Mouse (Mus musculus) lung, postnatal 4 days (tissue): ENCODE measurements around the gene Gm11938.
"Not testable (repeated sequence)": the region's sequence is repeated elsewhere in the genome, so short reads cannot be mapped to it uniquely, and the experiment has no call there.

Experiments used
- DNase-seq, 2 experiments: peaks; one replicate each; pipeline ENCODE4 v3.0.0; 2021

The Gm11938 gene

DNA sequence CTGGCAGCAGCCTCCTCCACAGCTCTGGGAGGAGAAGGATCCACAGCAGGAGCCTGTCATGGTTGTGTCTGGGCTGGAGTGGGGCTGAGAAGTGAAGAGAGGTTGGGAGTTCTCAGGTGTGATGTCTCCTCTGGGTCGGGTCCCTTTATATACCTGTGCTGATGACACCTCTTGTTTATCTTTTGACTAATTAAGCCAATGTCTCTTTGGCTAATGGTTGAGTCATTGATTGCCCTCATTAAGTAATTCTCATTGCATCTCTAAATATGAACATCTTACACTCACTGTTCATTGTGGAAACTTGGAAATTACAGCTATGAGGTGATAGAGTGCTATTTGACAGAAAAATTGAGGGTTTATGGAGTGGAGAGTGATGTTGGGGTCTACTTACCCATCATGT, at the start of gene Gm11938:
Gene Gm11938, minus strand, starts transcription at position 101 of the 400 bp plus-strand sequence.
- DNase-seq, result not testable (repeated sequence)

DNA sequence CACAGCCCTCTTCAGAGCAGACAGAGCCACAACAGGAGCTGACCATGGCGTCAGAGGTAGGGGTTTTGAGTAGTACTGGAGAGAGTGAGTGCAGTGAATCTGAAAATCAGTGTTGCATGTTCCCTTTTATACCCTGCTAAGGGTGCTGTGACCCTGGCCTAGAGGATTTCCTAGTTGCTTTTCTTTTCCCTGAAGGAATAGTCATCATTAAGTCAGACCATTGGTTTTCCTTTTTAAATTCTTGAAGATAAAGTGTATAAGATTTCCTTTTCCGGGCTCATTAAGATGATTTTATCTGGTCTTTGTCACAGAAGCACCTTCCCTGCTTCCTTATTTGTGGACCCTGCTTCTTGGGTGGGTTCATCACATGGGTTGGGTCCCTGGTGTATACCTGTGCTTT, 47.0 kb upstream of the Gm11938 start, which contains the start of gene Gm11555:
Gene Gm11555, minus strand, starts transcription at position 101 of the 400 bp plus-strand sequence.
- no peak for DNase-seq

DNA sequence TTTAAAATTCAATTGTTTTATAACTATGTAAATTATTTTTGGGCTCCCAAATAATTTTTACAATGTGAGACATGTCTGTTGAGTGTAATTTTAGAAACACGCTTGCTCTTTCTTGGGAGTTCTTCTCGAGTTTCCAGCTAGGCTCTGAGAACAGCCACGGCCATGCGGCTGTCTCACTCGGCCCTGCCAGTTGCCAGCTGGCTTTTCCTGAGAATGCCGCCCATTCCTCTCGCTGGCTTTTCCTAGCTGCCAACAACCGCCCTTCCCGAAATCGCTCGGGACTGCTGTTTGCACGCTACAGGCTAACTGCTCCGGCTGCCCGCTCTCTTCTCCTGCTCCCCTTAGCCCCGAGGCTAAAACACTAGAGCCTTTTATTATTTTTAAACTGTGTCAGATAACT, 43.3 kb upstream of the Gm11938 start:
- no peak for DNase-seq

DNA sequence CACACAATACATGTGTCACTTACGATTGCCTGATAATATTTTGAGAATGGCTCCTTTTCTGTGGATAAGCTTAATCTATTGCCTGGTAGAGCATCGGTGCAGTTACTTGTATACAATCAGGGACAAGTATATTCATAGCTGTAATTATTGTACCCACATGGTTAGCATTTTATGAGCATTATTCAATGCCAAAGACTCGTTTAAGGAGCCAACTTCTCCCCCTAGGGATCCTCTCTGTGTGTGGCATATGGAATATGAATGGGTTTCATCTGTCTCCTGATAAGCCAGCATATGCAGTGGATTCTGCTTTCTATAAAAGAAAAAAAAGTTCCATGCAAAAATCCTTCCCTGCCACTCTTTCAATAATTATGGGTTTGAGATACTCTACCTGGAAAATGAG, 41.2 kb upstream of the Gm11938 start:
- DNase-seq, result no peak

DNA sequence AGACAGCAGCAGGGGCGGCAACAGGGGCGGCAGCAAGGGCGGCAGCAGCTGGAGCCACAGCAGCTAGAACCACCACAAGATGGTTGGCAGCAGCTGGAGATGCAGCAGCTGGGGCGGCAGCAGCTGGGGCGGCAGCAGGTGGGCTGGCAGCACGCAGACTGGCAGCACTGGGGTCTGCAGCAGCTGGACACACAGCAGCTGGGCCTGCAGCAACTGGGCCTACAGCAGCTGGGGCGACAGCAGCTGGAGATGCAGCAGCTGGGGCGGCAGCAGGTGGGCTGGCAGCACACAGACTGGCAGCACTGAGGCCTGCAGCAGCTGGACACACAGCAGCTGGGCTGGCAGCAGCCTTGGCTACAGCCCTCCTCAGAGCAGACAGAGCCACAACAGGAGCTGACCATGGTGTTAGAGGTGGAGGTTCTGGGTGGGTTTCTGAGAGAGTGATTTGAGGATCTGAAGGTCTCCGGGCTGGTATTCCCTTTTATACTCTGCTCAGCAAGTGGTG, 40.6 kb upstream of the Gm11938 start, which contains the start of gene Krtap4-7:
Gene Krtap4-7, minus strand, starts transcription at position 455 of the 505 bp plus-strand sequence.
- not testable (repeated sequence) for DNase-seq

DNA sequence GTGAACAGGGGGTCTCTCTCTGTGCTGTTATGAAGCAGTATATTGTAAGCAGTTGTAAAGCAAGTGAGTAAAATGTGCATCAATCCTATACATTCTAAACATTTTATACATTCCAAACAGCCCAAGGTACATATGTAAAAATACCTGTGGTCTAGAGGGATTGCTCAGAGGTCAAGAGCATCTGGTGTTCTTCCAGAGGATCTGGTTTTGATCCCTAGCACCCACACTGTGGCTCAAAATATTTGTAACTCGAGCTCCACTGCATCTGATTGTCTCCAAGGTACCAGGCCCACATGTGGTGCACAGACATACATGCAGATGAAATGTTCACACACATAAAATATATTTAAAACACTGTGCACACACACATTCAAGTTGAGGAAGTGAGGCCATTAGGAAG, 37.8 kb upstream of the Gm11938 start:
- DNase-seq, result no peak

DNA sequence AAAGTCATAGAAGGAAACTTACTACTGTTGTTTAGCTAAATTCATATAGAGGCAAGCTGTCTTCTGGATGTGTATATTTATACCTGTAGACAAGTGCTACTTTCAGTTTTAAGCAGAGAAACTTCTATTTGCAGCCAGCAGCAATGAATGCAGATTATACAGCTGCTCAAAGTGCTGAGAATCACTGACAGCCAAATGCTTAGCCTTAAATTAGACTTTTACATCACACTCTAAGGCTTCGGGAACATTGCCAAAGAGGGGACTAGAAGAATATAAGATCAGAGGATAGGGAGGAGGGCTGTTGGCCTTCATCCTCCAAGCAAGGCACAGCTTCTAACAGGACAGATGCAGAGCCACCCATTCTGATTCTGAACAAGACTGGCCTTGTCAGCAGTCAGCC, 34.0 kb upstream of the Gm11938 start:
- DNase-seq, result no peak

DNA sequence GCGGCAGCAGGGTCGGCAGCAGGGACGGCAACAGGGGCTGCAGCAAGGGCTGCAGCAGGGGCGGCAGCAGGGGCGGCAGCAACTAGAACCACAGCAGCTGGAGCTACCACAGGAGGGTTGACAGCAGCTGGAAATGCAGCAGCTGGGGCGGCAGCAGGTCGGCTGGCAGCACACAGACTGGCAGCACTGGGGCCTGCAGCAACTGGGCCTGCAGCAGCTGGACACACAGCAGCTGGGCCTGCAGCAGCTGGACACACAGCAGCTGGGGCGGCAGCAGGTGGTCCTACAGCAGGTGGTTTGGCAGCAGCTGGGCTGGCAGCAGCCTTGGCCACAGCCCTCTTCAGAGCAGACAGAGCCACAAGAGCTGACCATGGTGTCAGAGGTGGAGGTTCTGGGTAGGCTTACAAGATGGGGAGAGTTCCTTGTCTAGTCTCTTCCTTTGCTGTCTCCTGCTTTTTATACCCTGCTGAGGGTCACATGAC, 31.6 kb upstream of the Gm11938 start, which contains the start of gene Krtap4-2:
Gene Krtap4-2, minus strand, starts transcription at position 432 of the 482 bp plus-strand sequence.
- no peak for DNase-seq

DNA sequence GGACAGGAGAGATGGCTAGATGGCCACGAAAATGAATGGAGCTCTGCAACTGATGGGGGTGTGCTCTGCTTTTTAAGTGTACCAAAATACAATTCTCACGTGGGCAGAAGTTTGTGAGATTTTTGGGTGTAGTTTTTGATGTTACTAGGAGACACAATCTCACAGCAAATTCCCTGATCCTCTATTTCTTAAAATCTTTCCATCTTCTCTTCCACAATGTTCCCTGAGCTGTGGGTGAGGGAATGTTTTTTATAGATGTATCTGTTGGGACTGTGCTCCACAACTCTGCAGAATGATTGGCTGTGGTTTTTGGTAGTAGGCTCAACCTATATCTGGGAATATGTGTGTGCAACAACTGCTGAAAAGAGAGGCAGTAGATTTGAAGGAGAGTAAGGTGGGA, 30.2 kb upstream of the Gm11938 start:
- no peak for DNase-seq

DNA sequence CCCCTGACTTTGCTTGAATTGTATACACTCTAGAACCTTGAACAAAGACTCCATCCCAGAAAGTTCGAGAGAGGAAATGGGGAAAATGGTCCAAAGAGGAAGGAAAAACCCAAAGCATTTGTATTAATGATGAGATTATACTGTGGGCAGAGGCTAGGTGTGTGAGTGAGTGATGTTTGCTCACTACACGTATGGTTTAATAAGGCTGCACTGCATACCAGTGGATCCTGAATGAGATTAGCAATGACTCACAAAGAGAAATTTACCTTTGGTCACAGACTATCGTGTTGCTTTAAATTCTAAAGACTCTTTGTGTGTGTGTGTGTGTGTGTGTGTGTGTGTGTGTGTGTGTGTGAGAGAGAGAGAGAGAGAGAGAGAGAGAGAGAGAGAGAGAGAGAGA, 27.8 kb upstream of the Gm11938 start:
- DNase-seq, result no peak

DNA sequence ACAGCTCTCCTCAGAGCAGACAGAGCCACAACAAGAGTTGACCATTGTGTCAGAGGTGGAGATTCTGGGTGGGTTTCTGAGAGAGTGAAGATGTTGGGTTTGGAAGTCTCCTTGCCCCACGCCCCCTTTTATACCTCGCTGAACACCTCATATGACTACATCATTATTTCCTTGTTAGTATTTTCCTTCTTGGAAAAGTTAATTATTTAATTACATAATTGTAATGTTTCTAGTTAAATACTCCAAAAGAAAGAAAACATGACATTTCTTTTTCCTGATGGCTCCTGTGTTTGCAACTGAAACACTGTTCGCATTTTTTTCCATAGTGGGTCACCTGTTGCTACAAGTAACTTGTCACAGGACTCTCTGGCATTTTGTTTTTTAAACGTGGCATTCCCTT, 25.0 kb upstream of the Gm11938 start, which contains the start of gene Krtap4-1:
Gene Krtap4-1, minus strand, starts transcription at position 101 of the 400 bp plus-strand sequence.
- no peak for DNase-seq

DNA sequence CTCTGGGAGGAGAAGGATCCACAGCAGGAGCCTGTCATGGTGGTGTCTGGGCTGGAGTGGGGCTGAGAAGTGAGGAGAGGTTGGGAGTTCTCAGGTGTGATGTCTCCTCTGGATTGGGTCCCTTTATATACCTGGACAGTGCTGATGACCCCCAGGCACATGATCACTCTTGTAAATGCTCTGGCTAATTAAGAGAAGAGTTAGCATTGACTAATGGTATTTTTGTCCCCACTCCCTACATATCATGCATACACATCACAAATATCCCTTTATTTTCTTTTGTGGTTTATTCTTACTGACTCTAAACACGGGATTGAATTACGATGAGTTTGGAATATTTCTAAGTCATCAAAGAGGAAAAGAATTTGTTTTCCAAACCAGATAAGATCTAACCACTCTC, 17.2 kb upstream of the Gm11938 start, which contains the start of gene Gm11562:
Gene Gm11562, minus strand, starts transcription at position 101 of the 400 bp plus-strand sequence.
- DNase-seq, result no peak

DNA sequence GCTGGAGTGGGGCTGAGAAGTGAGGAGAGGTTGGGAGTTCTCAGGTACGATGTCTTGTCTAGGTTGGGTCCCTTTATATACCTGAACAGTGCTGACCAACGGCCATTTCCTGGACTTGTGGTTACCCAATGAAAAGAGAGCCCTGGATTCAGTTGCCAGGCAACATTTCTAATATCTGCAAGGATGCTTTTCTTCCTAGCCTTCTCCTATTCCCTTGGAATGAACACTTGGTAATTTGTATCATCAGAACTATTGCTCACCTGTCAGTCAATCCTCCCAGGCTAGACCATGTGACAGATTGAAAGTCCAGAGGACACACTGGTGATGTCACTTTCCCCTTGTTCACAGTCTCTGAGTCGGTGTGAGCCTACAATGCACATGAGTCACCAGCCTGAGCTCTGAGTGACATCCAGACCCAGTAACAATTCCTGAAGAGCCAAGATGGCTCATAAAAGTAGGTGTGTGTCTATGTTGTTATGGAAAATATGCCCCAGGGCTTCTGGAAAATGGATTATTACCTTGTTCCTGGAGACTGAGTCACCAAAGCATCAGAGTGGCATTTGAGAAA, 11.8 kb upstream of the Gm11938 start, which contains the start of gene Krtap2-4:
Gene Krtap2-4, minus strand, starts transcription at position 51 of the 568 bp plus-strand sequence.
- no peak for DNase-seq

DNA sequence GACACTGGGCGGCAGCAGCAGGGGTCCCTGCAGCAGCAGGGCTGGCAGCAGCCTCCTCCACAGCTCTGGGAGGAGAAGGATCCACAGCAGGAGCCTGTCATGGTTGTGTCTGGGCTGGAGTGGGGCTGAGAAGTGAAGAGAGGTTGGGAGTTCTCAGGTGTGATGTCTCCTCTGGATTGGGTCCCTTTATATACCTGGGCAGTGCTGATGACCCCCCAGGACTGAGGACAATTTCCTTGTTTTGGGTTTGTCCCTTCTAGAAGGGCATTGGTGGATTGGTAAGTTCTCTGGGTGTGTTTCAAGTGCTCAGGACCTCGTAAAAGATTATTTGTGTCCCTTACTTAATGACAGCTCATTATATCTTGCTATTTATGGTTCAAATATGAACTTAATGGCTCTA, 7.0 kb upstream of the Gm11938 start, which contains the start of gene Gm11937:
Gene Gm11937, minus strand, starts transcription at position 101 of the 400 bp plus-strand sequence.
- not testable (repeated sequence) for DNase-seq

DNA sequence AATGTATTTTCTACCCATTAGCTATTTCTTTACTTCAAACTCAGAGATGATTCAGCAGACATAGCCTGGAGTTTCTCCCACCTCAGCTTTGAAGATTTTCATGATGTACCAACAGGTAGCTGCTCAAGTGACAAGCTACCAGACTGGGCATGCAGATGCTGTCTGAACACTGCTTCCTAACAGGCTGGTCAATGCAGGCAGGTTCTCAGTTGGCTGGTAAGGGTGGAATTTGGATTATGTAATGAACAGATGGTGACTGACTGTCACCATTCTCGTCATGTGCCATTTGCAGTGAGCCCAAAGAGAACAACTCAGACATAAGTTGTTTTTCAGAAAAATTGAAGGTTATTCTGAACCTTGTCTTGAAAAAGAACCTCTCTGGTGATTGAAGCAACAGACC, 6.0 kb upstream of the Gm11938 start:
- no peak for DNase-seq

DNA sequence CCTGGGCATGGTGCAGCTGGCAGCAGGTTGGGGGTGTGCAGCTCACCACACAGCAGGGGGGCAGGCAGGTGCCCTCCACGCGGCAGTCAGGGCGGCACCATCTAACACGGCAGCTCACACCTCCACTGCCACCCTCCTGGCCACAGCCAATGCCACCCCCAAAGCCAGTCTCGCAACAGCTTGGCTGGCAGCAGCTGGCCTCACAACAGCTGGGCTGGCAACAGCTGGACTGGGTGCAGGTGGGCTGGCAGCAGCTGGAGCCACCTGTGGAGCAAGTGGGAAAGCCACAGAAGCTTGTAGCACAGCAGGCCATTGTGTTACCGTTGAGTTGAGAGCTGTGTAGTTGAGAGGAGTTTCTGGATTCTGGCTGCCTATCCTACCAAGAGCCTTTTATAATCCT, 5.4 kb downstream of the Gm11938 start, which contains the start of gene Krtap9-3:
Gene Krtap9-3, minus strand, starts transcription at position 364 of the 400 bp plus-strand sequence.
- not testable (repeated sequence) for DNase-seq

DNA sequence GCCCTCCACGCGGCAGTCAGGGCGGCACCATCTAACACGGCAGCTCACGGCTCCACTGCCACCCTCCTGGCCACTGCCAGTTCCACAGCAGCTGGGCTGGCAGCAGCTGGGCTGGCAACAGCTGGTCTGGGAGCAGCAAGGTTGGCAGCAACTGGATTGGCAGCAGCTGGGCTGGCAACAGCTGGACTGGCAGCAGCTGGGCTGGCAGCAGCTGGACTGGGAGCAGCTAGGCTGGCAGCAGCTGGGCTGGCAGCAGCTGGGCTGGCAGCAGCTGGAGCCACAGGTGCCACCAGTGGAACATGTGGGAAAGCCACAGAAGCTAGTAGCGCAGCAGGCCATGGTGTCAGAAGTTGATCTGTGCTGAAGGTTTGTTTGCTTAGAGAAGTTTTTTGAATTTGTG, 12.1 kb downstream of the Gm11938 start, which contains the start of gene Krtap1-3:
Gene Krtap1-3, minus strand, starts transcription at position 359 of the 400 bp plus-strand sequence.
- no peak for DNase-seq

DNA sequence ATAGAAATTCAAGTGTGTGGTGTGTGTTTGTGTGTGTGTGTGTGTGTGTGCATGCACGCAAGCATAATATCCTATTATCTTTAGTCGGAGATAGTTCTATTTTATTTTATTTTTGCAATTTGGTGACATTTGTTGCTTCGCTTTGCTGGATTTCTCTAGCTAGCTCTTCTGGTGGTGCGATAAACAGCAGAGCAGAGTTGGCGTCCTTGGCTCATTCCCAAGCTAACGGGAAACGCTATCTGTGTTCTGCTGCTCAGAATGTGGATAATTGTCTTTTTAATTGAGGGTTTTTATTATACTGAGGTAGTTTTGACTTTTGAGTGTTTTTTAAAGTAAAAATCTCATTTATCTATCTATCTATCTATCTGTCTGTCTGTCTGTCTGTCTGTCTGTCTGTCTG, 18.0 kb downstream of the Gm11938 start:
- DNase-seq, result no peak

DNA sequence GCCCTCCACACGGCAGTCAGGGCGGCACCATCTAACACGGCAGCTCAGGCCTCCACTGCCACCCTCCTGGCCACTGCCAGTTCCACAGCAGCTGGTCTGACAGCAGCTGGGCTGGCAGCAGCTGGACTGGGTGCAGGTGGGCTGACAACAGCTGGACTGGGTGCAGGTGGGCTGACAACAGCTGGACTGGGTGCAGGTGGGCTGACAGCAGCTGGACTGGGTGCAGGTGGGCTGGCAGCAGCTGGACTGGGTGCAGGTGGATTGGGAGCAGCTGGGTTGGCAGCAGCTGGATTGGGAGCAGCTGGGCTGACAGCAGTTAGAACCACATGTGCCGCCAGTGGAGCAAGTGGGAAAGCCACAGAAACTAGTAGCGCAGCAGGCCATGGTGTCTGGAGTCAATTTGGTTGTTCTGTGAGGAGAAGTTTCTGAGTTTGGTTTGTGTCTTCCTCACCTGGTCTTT, 19.8 kb downstream of the Gm11938 start, which contains the start of gene Krtap1-4:
Gene Krtap1-4, minus strand, starts transcription at position 410 of the 460 bp plus-strand sequence.
- no peak for DNase-seq

DNA sequence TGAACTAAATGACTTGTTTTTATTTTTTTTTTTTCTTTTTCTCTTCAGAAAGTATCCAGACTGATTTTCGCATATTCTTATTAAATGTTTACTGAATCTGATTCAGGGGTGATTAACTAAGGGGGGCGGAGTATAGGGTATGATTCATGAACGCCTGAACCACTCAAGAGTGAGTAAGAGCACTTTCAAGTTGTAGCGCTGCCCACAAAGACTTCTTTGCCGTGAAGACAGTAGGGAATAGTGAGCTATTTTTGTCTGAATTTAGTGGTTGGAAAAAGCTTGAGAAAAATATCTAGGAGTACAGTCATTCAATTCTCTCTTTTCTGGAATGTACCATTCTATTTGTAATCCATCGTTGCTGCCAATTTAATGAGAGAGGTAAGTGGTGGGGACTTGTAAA, 21.5 kb downstream of the Gm11938 start:
- DNase-seq, result no peak

DNA sequence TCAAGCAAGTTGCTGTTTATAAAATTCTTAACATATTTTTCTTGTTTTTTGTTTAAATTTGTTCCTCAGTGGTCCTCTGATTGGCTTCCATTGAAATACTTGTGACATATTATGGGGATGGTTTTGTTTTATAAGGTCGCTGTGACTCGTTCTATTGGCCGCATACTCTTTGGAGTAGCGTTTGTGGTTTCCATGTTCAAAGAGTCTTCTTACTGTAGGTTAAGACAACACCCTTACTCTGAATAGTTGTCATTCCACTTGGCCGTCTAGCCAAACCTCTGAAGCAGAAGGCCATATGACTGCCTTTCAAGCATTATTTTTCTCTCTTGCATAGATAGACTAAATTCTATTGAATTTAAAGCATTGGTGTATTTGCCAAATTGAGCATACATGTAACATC, 22.1 kb downstream of the Gm11938 start:
- no peak for DNase-seq

DNA sequence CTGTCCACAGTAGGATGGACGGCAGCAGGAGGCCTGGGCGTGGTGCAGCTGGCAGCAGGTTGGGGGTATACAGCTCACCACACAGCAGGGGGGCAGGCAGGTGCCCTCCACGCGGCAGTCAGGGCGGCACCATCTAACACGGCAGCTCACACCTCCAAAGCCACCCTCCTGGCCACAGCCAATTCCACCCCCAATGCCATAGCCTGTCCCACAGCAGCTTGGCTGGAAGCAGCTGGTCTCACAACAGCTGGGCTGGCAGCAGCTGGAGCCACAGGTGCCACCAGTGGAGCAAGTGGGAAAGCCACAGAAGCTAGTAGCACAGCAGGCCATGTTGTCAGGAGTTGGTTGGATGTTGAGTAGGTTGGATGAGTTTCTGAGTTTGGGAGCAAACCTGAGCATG, 22.5 kb downstream of the Gm11938 start, which contains the start of gene Krtap1-5:
Gene Krtap1-5, minus strand, starts transcription at position 381 of the 400 bp plus-strand sequence.
- DNase-seq, result no peak

DNA sequence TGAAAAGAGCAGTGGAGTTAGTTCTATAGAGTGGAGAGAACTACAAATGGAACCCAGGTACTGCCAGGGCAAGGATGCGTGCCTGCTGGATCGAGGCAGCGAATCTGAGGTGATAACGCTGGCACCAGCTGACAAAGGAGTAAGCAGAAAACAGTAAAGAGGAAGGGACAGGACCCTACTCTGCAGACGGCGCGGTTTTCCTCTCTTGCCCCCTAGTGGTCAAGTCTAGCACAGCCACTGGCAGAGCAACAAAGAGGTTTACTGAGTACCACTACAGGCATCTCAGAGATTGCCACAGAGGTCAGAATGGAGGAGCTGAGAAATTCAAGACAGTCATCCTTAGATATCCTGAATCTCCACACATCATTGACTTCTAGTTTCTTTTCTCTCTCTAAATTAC, 29.0 kb downstream of the Gm11938 start:
- DNase-seq, result peak; percentile 73 to 83

DNA sequence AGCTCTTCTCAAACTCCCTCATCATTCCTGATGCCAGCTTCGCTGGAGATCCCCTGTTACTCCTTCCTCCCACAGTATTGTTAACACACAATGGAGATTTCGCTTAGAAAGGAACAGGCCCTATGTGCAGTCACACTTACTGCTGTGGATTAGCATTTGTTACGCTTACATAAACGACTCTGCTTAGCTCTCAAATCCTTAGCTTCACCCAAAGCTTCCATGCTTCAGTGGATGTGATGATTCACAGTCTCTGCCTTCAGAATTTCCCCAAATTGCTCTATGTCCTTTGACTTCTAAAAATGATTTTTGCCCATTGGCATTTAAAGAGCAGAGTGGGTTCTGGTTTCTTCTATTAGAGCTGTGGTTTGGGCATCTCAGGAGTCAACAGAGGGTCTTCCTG, 29.9 kb downstream of the Gm11938 start:
- no peak for DNase-seq
